Mouse (Mus musculus) lung, adult 2 months (tissue): ENCODE data around the gene Farsa.

Source experiments
- CTCF ChIP-seq: fragments of 200-500 bp; IDR thresholded peaks from 2 replicates; pipeline ENCODE4 v1.5.1; 2011; ENCODE audit warnings: mild to moderate bottlenecking, low read length, control low read depth; ENCODE audit not compliant: insufficient read depth
- POLR2A ChIP-seq: fragments of 200-500 bp; IDR thresholded peaks from 2 replicates; pipeline ENCODE4 v1.6.1; 2011; ENCODE audit warnings: low read depth, mild to moderate bottlenecking, control low read depth, low read length, borderline replicate concordance; ENCODE audit errors: extremely low read depth

- TF ChIP-seq CTCF (no peak), POLR2A (no peak)
These were observed 43.0 kb upstream of the Farsa start for GRCm38 (mm10) chr8:84813830-84814229.
